Mouse (Mus musculus) neural tube, embryonic 14.5 days (tissue): Measurements from ENCODE around the gene Zfp36l2. TPM values are rescaled to one million over a fixed set of nuclear protein-coding genes. Genes with fewer than 3 reads are reported as not detected.

Source experiments
- ATAC-seq: fragments of 200-750 bp; cut with Nextera tagmentation; 2 replicates; pipeline ENCODE4 v1.8.0; 2017; ENCODE audit warnings: low read depth, mild to moderate bottlenecking, moderate TSS enrichment, moderate library complexity
- H3K27ac ChIP-seq: fragments of 300-500 bp; sonication (generic); 2 replicates; pipeline ENCODE4 v1.5.1; 2014; ENCODE audit warnings: low read depth, mild to moderate bottlenecking, control low read depth, low read length, moderate library complexity, mixed read lengths
- H3K27me3 ChIP-seq: fragments of 300-500 bp; sonication (generic); 2 replicates; pipeline ENCODE4 v1.6.1; 2014; ENCODE audit warnings: low read length; ENCODE audit not compliant: control insufficient read depth, insufficient read depth
- H3K36me3 ChIP-seq: fragments of 300-500 bp; sonication (generic); 2 replicates; pipeline ENCODE4 v1.6.1; 2014; ENCODE audit warnings: low read length, mixed read lengths; ENCODE audit not compliant: control insufficient read depth, insufficient read depth
- H3K4me1 ChIP-seq: fragments of 300-500 bp; sonication (generic); 2 replicates; pipeline ENCODE4 v1.6.1; 2014; ENCODE audit warnings: low read length; ENCODE audit not compliant: control insufficient read depth, insufficient read depth
- H3K4me2 ChIP-seq: fragments of 300-500 bp; sonication (generic); 2 replicates; pipeline ENCODE4 v1.6.1; 2014; ENCODE audit warnings: mild to moderate bottlenecking, low read depth, low read length, control low read depth
- H3K4me3 ChIP-seq: fragments of 300-500 bp; sonication (generic); 2 replicates; pipeline ENCODE4 v1.5.1; 2014; ENCODE audit warnings: low read depth, low read length, control low read depth, mixed read lengths
- H3K9ac ChIP-seq: fragments of 300-500 bp; sonication (generic); replicated peaks from 2 replicates; pipeline ENCODE4 v1.6.1; 2014; ENCODE audit warnings: low read depth, mild to moderate bottlenecking, control low read depth, low read length, mixed read lengths
- H3K9me3 ChIP-seq: fragments of 300-500 bp; sonication (generic); 2 replicates; pipeline ENCODE4 v1.6.1; 2016; ENCODE audit warnings: low read length; ENCODE audit not compliant: control insufficient read depth
- WGBS: fragments of 180-500 bp; shearing (Covaris S2); extraction: QIAGEN DNeasy Blood & Tissue Kit; methylation state at CpG from one replicate; pipeline ENCODE4 v1.1.7; 2014; 5-methylcytosine and 5-hydroxymethylcytosine counted together
- polyA plus RNA-seq: library from polyadenylated mRNA; unstranded; fragments of >200 nt; fragmentation: Nextera tagmentation; extraction: Ambion mirVana; gene quantifications from 2 replicates; pipeline ENCODE4 v1.2.1, GENCODE M21; 2014

Gene Zfp36l2
- polyA plus RNA-seq, 1 experiment from 2014 or later, result 4.8 TPM

DNA sequence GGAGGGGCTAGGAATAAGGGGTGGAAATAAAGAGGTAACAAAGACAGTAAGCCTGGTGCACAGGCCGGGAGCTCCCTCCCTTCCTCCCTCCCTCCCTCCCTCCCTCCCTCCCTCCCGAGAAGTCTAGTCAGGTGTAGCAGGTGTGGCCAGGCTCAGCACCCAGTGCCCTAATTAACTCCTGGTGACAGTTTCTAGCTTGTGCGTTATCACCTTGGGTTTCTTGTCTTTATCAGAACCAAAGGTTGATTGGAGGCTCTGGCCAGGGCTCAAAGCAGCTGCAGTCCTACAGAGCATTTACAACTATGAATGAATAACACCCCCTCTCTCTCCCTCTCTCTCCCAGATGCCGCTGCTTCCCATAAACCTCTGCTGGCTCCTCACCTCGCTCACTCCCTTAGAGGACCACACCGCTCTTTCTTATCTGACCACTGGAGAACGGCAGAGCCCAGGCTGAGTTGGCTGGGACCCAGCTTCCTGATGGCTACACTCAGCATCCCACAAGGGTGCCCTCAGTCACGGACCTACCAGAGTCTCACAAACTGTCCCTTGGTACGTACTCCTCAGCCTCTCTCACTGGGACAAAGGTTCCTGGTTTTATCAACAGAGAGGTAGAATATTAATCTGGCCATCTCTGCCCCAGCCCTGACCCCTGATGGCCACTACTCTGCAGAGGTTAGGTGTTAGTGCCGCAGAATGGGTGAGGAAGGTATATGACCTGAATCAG, 50.9 kb downstream of the Zfp36l2 start:
- Histone ChIP-seq H3K27ac (no peak overlapping the region), H3K36me3 (no peaks in the 10 kb centered on the region), H3K4me2 (no peak overlapping the region), H3K9me3 (no peaks in the 10 kb centered on the region), H3K27me3 (no peaks in the 10 kb centered on the region), H3K4me3 (no peak overlapping the region), H3K9ac (no peak overlapping the region), H3K4me1 (no peaks in the 10 kb centered on the region)
- 37% methylated on average over 9 of the region's 10 CpGs for WGBS
- no peak for ATAC-seq

DNA sequence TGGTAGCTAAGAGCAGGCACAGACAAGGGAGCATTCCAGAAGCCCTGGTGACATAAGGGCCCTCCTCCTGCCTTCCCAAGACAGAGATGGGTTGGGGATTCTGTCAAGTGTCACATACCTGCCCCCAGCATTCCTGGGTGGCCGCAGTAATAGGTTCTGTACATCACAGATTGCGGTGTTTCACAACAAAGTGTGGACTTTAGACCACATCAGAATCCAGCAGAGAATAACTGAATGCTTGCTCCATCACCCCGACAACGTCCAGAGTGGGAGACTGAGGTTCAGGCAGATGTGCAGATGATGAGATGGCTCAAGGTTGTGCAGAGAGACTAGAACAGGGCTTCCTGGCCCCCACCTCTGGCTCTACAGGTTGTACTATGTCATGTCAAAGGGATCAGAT, 51.5 kb downstream of the Zfp36l2 start:
- H3K27me3 ChIP-seq, result no peaks in the 10 kb centered on the region
- ATAC-seq, result no peak
- no peaks in the 10 kb centered on the region for H3K4me1 ChIP-seq
- no peak overlapping the region for H3K27ac ChIP-seq
- H3K36me3 ChIP-seq, result no peaks in the 10 kb centered on the region
- H3K9ac ChIP-seq, result no peak overlapping the region
- H3K9me3 ChIP-seq, result no peaks in the 10 kb centered on the region
- no peak overlapping the region for H3K4me3 ChIP-seq
- H3K4me2 ChIP-seq, result no peak overlapping the region
- 84% methylated on average over 4 of the region's 4 CpGs for WGBS

DNA sequence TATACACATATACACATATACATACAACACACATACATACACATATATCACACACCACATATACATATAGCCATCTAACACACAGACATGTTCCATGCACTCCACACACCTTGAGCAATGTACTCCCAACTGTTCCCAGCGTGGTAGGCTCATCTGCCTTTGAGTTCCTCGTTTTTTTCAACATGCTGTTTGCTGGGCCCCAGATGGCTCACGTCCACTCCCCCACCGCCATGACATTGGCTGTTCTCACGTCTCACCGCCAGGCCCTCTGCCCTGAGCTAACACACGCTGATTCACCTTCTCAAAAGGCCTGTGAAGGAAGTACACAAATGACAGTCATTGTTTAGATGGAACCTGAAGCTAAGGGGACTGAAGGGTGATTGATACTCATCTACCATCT, 52.5 kb downstream of the Zfp36l2 start:
- ATAC-seq, result no peak
- Histone ChIP-seq H3K27me3 (no peaks in the 10 kb centered on the region), H3K27ac (no peak overlapping the region), H3K4me3 (no peak overlapping the region), H3K36me3 (no peaks in the 10 kb centered on the region), H3K4me2 (no peak overlapping the region), H3K4me1 (no peaks in the 10 kb centered on the region), H3K9ac (no peak overlapping the region), H3K9me3 (no peaks in the 10 kb centered on the region)
- 57% methylated on average over 7 of the region's 7 CpGs for WGBS
